Mouse (Mus musculus): ENCODE measurements around the gene 1700093K21Rik. TPM values are rescaled to one million over a fixed set of nuclear protein-coding genes. Genes with fewer than 3 reads are reported as not detected.

Gene 1700093K21Rik
- total RNA-seq, 2 experiments from 2014 or later: 0.49 TPM; not detected in 1

Small RNA genes within 50 kb of the gene (microRNA-seq; reads per million reads assigned to microRNA genes)
- not detected for gene Gm47279

Other genes with a start within 250 kb of the 1700093K21Rik start
- 100 to 1,000 TPM; 125 to 127 TPM for gene Usp34, start 214.3 kb downstream of the 1700093K21Rik start, total RNA-seq (2021)
- gene Ahsa2, start 23.1 kb downstream of the 1700093K21Rik start, total RNA-seq (2021): 10 to 100 TPM; 48.2 to 55.1 TPM
- 10 to 100 TPM; 71.0 to 75.2 TPM for gene 0610010F05Rik, start 112.5 kb upstream of the 1700093K21Rik start, total RNA-seq (2021)
- gene Pus10, start 144.5 kb upstream of the 1700093K21Rik start, total RNA-seq (2021): 10 to 100 TPM; 13.5 to 17.2 TPM
- 10 to 100 TPM; 17.9 to 25.8 TPM for gene Pex13, start 144.8 kb upstream of the 1700093K21Rik start, total RNA-seq (2021)
- 1 to 10 TPM; 3.5 to 4.3 TPM for gene Rel, start 249.8 kb upstream of the 1700093K21Rik start, total RNA-seq (2021)